Mouse (Mus musculus): ENCODE results near the gene Gm10645.
A peak's percentile ranks its signal among the peaks of the same experiment; 100 is the strongest.

The Gm10645 gene

GRCm38 (mm10) chr8:83165931-83166867 is at the start of gene Gm10645:
Gene Gm10645, minus strand, starts transcription at chr8:83166170.
- DNase-seq, result peak; percentile 67 to 72

GRCm38 (mm10) chr8:83215065-83215464 is 49.1 kb upstream of the Gm10645 start:
- no peak for DNase-seq

GRCm38 (mm10) chr8:83210676-83211075 is 44.7 kb upstream of the Gm10645 start:
- DNase-seq, result no peak

- DNase-seq, result no peak
These were observed 43.6 kb upstream of the Gm10645 start for GRCm38 (mm10) chr8:83209581-83209980.

- no peak for DNase-seq
These were observed 39.9 kb upstream of the Gm10645 start for GRCm38 (mm10) chr8:83205907-83206306.

GRCm38 (mm10) chr8:83202946-83203345 is 37.0 kb upstream of the Gm10645 start:
- peak; percentile 69 to 72 for DNase-seq

- DNase-seq, result peak; percentile 80 to 87
These were observed 34.5 kb upstream of the Gm10645 start for GRCm38 (mm10) chr8:83200191-83201177.

- DNase-seq, result no peak
These were observed 33.7 kb upstream of the Gm10645 start for GRCm38 (mm10) chr8:83199715-83200114.

- peak; percentile 68 to 77 for DNase-seq
These were observed 30.1 kb upstream of the Gm10645 start for GRCm38 (mm10) chr8:83196088-83196487.

GRCm38 (mm10) chr8:83189538-83190095 is 23.6 kb upstream of the Gm10645 start:
- no peak for DNase-seq

GRCm38 (mm10) chr8:83187363-83187962 is 21.5 kb upstream of the Gm10645 start:
- no peak for DNase-seq

GRCm38 (mm10) chr8:83186376-83186775 is 20.4 kb upstream of the Gm10645 start:
- DNase-seq, result no peak

GRCm38 (mm10) chr8:83182784-83183183 is 16.8 kb upstream of the Gm10645 start:
- no peak for DNase-seq

- DNase-seq, result no peak
These were observed 16.0 kb upstream of the Gm10645 start for GRCm38 (mm10) chr8:83181851-83182482.

- DNase-seq, result no peak
These were observed 12.3 kb upstream of the Gm10645 start for GRCm38 (mm10) chr8:83178228-83178742.

GRCm38 (mm10) chr8:83177317-83178195 is 11.6 kb upstream of the Gm10645 start:
- DNase-seq, result no peak

GRCm38 (mm10) chr8:83176785-83177184 is 10.8 kb upstream of the Gm10645 start:
- DNase-seq, result no peak

- peak; percentile 66 to 71 for DNase-seq
These were observed 9.7 kb upstream of the Gm10645 start for GRCm38 (mm10) chr8:83175680-83176079.

- no peak for DNase-seq
These were observed 4.9 kb upstream of the Gm10645 start for GRCm38 (mm10) chr8:83170894-83171293.

GRCm38 (mm10) chr8:83169709-83170108 is 3.7 kb upstream of the Gm10645 start:
- no peak for DNase-seq

- no peak for DNase-seq
These were observed 3.2 kb upstream of the Gm10645 start for GRCm38 (mm10) chr8:83169127-83169526.

Data from cerebellum, adult 18-20 months (tissue).